Mouse (Mus musculus): ENCODE results near the gene Ndufb10. TPM values are rescaled to one million over a fixed set of nuclear protein-coding genes. Genes with fewer than 3 reads are reported as not detected.

Ndufb10 gene
- polyA plus RNA-seq, 1 experiment from 2014 or later = 174 TPM

DNA sequence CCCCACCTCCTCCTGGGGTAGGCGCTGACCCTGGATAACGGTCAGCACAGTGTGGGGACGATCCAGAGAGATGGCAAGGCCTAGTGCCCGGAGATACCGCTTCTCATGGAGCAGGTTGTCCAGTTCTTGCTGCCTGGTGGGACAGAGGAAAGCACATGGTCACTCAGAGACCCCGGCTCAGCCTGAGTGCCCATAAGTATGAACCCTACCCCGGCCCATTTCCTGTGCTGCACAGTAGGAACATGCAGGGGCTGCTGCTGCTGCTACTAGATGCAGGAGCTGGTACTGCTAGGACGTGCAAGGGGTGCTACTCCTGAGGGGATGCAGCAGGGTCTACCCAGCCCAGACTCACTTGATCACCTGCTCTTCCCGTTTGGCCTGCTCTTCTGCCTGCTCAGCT is 23.0 kb downstream of the Ndufb10 start:
- no peaks in the 10 kb centered on the region for H3K27me3 ChIP-seq (ENCODE audit: control insufficient read depth, insufficient read depth, low read depth, low read length)
- no peak overlapping the region for H3K4me3 ChIP-seq (ENCODE audit: low read depth, low read length)
- H3K9ac ChIP-seq (ENCODE audit: low read depth, low read length) = no peak overlapping the region
- H3K36me3 ChIP-seq (ENCODE audit: control insufficient read depth, insufficient read depth) = peaks cover 22% of the 10 kb centered on the region
- no peaks in the 10 kb centered on the region for H3K9me3 ChIP-seq (replicated peaks; ENCODE audit: control insufficient read depth, low read length)
- H3K4me1 ChIP-seq (ENCODE audit: control insufficient read depth, low read depth, low read length) = peaks cover 13% of the 10 kb centered on the region
- no peak for ATAC-seq (ENCODE audit: low read depth)
- no peak overlapping the region for H3K4me2 ChIP-seq (ENCODE audit: low read depth, low read length)
- 75% methylated on average over 9 of the region's 9 CpGs for WGBS (ENCODE audit: insufficient replicate concordance)
- H3K27ac ChIP-seq (ENCODE audit: low read length) = no peak overlapping the region

GRCm38 (mm10) chr17:24699473-24699872 is 24.8 kb downstream of the Ndufb10 start:
- Histone ChIP-seq H3K9me3 (replicated peaks; ENCODE audit: control insufficient read depth, low read length) (no peaks in the 10 kb centered on the region), H3K9ac (ENCODE audit: low read depth, low read length) (no peak overlapping the region), H3K4me1 (ENCODE audit: control insufficient read depth, low read depth, low read length) (peaks cover 19% of the 10 kb centered on the region), H3K27ac (ENCODE audit: low read length) (no peak overlapping the region), H3K4me2 (ENCODE audit: low read depth, low read length) (no peak overlapping the region), H3K4me3 (ENCODE audit: low read depth, low read length) (no peak overlapping the region), H3K36me3 (ENCODE audit: control insufficient read depth, insufficient read depth) (peaks cover 22% of the 10 kb centered on the region), H3K27me3 (ENCODE audit: control insufficient read depth, insufficient read depth, low read depth, low read length) (no peaks in the 10 kb centered on the region)
- no peak for ATAC-seq (ENCODE audit: low read depth)
- 63% methylated on average over 2 of the region's 2 CpGs for WGBS (ENCODE audit: insufficient replicate concordance)

DNA sequence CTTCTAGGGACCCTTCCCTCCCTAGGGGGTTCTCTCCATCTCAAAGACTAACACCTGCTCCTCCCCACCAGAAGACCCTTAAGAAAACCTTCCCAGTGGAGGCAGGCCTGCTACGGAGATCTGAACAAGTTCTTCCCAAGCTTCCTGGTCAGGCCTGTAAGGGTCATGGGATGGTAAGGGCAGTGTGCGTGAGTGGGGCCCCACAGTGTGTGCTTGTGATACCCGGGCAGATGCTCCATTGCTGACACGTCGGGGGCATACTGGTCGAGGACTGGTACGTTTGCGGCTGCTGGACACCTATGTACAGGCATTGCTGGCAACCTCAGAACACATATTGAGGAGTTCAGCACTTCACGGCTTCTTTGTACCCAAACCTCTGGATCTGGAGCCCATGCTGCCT is 25.6 kb downstream of the Ndufb10 start:
- no peak overlapping the region for H3K4me2 ChIP-seq (ENCODE audit: low read depth, low read length)
- no peak for ATAC-seq (ENCODE audit: low read depth)
- no peak overlapping the region for H3K4me3 ChIP-seq (ENCODE audit: low read depth, low read length)
- WGBS (ENCODE audit: insufficient replicate concordance) = 68% methylated on average over 9 of the region's 9 CpGs
- H3K9me3 ChIP-seq (replicated peaks; ENCODE audit: control insufficient read depth, low read length) = no peaks in the 10 kb centered on the region
- H3K9ac ChIP-seq (ENCODE audit: low read depth, low read length) = no peak overlapping the region
- H3K27me3 ChIP-seq (ENCODE audit: control insufficient read depth, insufficient read depth, low read depth, low read length) = no peaks in the 10 kb centered on the region
- no peak overlapping the region for H3K27ac ChIP-seq (ENCODE audit: low read length)
- H3K4me1 ChIP-seq (ENCODE audit: control insufficient read depth, low read depth, low read length) = peaks cover 19% of the 10 kb centered on the region
- H3K36me3 ChIP-seq (ENCODE audit: control insufficient read depth, insufficient read depth) = peaks cover 15% of the 10 kb centered on the region

DNA sequence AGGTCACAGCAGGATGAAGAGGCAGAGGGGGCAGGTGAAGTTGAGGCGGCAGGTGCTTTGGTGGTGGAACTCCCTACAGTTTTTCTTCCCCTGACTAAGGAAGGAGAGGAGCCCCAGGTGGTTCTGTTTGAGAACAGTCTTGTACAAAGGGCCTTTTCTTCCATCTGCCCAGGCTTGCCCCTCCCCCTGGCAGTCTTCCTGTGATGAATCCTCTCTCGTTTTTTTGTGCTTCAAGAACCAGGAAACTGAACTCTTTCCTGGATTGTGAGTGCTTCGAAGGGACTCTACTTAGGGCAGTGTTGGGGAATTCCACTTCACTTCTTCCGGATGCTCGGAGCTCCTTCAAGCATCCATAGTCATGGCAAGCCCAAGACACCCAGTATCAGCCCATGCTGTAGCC is 26.3 kb downstream of the Ndufb10 start:
- Histone ChIP-seq H3K4me1 (ENCODE audit: control insufficient read depth, low read depth, low read length) (peaks cover 19% of the 10 kb centered on the region), H3K36me3 (ENCODE audit: control insufficient read depth, insufficient read depth) (peaks cover 14% of the 10 kb centered on the region), H3K4me2 (ENCODE audit: low read depth, low read length) (no peak overlapping the region), H3K9me3 (replicated peaks; ENCODE audit: control insufficient read depth, low read length) (no peaks in the 10 kb centered on the region), H3K9ac (ENCODE audit: low read depth, low read length) (no peak overlapping the region), H3K4me3 (ENCODE audit: low read depth, low read length) (no peak overlapping the region), H3K27me3 (ENCODE audit: control insufficient read depth, insufficient read depth, low read depth, low read length) (no peaks in the 10 kb centered on the region), H3K27ac (ENCODE audit: low read length) (no peak overlapping the region)
- ATAC-seq (ENCODE audit: low read depth) = no peak
- 21% methylated on average over 5 of the region's 5 CpGs for WGBS (ENCODE audit: insufficient replicate concordance)

GRCm38 (mm10) chr17:24696011-24696697 is 28.1 kb downstream of the Ndufb10 start, which contains the start of the genes Gfer and Noxo1:
Gfer (minus strand) TSS chr17:24696156.
Noxo1 (plus strand) TSS chr17:24696234.
- H3K4me1 ChIP-seq (ENCODE audit: control insufficient read depth, low read depth, low read length) = peaks cover 19% of the 10 kb centered on the region
- ATAC-seq (ENCODE audit: low read depth) = peak; percentile 97
- H3K9ac ChIP-seq (ENCODE audit: low read depth, low read length) = peak within 1 kb of the TSS; percentile 86
- H3K4me3 ChIP-seq (ENCODE audit: low read depth, low read length) = peak within 1 kb of the TSS; percentile 85
- H3K36me3 ChIP-seq (ENCODE audit: control insufficient read depth, insufficient read depth) = peaks cover 5% of the 10 kb centered on the region; the same call in 1 of the 2 replicates
- H3K9me3 ChIP-seq (replicated peaks; ENCODE audit: control insufficient read depth, low read length) = no peaks in the 10 kb centered on the region
- WGBS (ENCODE audit: insufficient replicate concordance) = under 1% methylated on average over 75 of the region's 76 CpGs
- peak within 1 kb of the TSS; percentile 80 for H3K27ac ChIP-seq (ENCODE audit: low read length)
- H3K4me2 ChIP-seq (ENCODE audit: low read depth, low read length) = peak within 1 kb of the TSS; percentile 94
- H3K27me3 ChIP-seq (ENCODE audit: control insufficient read depth, insufficient read depth, low read depth, low read length) = peaks cover 7% of the 10 kb centered on the region

GRCm38 (mm10) chr17:24695326-24696010 is 28.8 kb downstream of the Ndufb10 start:
- Histone ChIP-seq H3K4me2 (ENCODE audit: low read depth, low read length) (peak overlapping the region; percentile 94), H3K27me3 (ENCODE audit: control insufficient read depth, insufficient read depth, low read depth, low read length) (peaks cover 14% of the 10 kb centered on the region), H3K9ac (ENCODE audit: low read depth, low read length) (peak overlapping the region; percentile 86), H3K4me3 (ENCODE audit: low read depth, low read length) (peak overlapping the region; percentile 85), H3K36me3 (ENCODE audit: control insufficient read depth, insufficient read depth) (no peaks in the 10 kb centered on the region; the same call in 1 of the 2 replicates), H3K27ac (ENCODE audit: low read length) (peak overlapping the region; percentile 80), H3K4me1 (ENCODE audit: control insufficient read depth, low read depth, low read length) (peaks cover 19% of the 10 kb centered on the region), H3K9me3 (replicated peaks; ENCODE audit: control insufficient read depth, low read length) (no peaks in the 10 kb centered on the region)
- 8% methylated on average over 51 of the region's 51 CpGs for WGBS (ENCODE audit: insufficient replicate concordance)
- peak; percentile 3; the same call in 1 of the 2 replicates for ATAC-seq (ENCODE audit: low read depth)

DNA sequence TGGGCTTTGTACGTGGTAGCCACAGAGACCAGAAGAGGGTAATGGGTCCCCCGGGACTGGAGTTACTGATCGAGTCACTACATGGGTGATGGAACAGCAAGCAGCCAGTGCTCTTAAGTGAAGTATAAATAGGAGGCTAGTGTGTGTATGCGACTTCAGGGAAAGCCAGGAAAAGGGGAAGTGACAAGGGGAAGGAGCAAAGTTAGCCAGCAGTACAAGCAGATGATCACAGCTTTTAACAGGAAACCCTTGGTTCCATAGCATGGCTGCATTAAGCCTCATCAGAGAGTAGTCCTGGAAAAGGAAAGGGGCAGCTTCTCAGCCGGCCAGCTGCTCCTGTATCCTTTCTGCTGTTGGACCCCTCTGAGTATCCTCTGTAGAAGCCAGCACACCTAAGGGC is 31.9 kb downstream of the Ndufb10 start:
- H3K36me3 ChIP-seq (ENCODE audit: control insufficient read depth, insufficient read depth) = no peaks in the 10 kb centered on the region; the same call in 1 of the 2 replicates
- 53% methylated on average over 5 of the region's 5 CpGs for WGBS (ENCODE audit: insufficient replicate concordance)
- no peak overlapping the region for H3K9ac ChIP-seq (ENCODE audit: low read depth, low read length)
- no peak for ATAC-seq (ENCODE audit: low read depth)
- H3K27ac ChIP-seq (ENCODE audit: low read length) = no peak overlapping the region
- H3K9me3 ChIP-seq (replicated peaks; ENCODE audit: control insufficient read depth, low read length) = no peaks in the 10 kb centered on the region
- no peak overlapping the region for H3K4me3 ChIP-seq (ENCODE audit: low read depth, low read length)
- H3K4me1 ChIP-seq (ENCODE audit: control insufficient read depth, low read depth, low read length) = peaks cover 28% of the 10 kb centered on the region
- H3K4me2 ChIP-seq (ENCODE audit: low read depth, low read length) = no peak overlapping the region
- peaks cover 45% of the 10 kb centered on the region for H3K27me3 ChIP-seq (ENCODE audit: control insufficient read depth, insufficient read depth, low read depth, low read length)

DNA sequence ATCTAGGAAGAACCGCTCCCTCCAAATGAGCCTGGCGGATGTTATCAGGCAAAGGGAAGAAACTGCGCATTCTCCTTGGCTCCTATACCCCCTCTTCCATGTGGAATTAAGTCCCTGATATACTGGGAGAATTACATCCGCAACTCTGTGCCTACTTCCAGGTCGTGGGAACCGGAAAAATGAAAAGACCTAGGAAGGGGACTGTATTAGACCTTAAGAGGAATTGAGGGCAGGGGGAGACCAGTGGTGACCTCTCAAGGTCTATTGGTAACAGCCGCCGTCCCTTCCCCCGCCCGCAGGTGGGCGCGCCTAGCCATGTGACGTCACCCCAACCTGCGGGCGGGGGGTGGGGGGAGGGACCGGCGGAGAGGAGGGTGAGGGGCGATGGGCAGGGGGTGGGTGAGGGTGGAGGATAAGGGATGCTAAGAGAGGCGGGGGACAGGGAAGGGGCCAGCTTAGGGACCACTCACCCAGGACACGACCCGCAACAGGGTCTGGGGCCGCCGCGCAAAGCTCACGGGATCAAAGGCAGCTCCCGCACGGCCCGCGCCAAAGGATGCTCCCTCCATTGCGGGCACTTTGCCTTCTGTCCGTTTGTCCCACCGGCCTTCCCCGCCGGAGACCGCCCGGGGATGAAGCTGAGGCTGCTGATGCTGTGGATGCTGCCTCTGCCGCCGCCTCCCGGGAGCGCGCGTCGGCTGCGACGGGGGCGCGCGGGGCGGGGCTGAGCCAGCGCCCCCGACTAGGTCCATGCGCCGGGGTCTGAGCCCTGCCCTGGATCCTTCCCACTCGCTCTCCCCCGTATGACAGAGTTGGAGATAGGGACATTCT is 34.8 kb downstream of the Ndufb10 start, which contains the start of gene Syngr3:
Gene Syngr3, minus strand, starts transcription at position 705 of the 831 bp plus-strand sequence.
- no peak within 1 kb of the TSS for H3K9ac ChIP-seq (ENCODE audit: low read depth, low read length)
- H3K4me3 ChIP-seq (ENCODE audit: low read depth, low read length) = peak within 1 kb of the TSS; percentile 26
- peaks cover 19% of the 10 kb centered on the region for H3K4me1 ChIP-seq (ENCODE audit: control insufficient read depth, low read depth, low read length)
- 3% methylated on average over 55 of the region's 55 CpGs for WGBS (ENCODE audit: insufficient replicate concordance)
- H3K4me2 ChIP-seq (ENCODE audit: low read depth, low read length) = peak within 1 kb of the TSS; percentile 44
- H3K36me3 ChIP-seq (ENCODE audit: control insufficient read depth, insufficient read depth) = no peaks in the 10 kb centered on the region; the same call in 1 of the 2 replicates
- peaks cover 49% of the 10 kb centered on the region for H3K27me3 ChIP-seq (ENCODE audit: control insufficient read depth, insufficient read depth, low read depth, low read length)
- no peaks in the 10 kb centered on the region for H3K9me3 ChIP-seq (replicated peaks; ENCODE audit: control insufficient read depth, low read length)
- ATAC-seq (ENCODE audit: low read depth) = no peak
- no peak within 1 kb of the TSS for H3K27ac ChIP-seq (ENCODE audit: low read length)

Measured in liver, embryonic 16.5 days (tissue).